Mouse (Mus musculus) embryonic stem cell, embryonic (primary cell): ENCODE data around the gene Hmg20a.

Source experiments
- CTCF ChIA-PET, 4 experiments: fragments of 300-600 bp in 2 of 4; fragments of 350-600 bp in 2 of 4; sonication (Branson Sonifier 250); formaldehyde crosslinking; loops; one replicate each; lab custom pipeline; 2022; ENCODE audit warnings: inconsistent platforms in 2 of 4; lab: Charles Lee
- POLR2A ChIA-PET, 4 experiments: fragments of 300-600 bp in 2 of 4; fragments of 350-600 bp in 2 of 4; sonication (Branson Sonifier 250); formaldehyde crosslinking; loops; one replicate each; lab custom pipeline; 2022; ENCODE audit warnings: antibody characterized with exemption in 4 of 4, inconsistent platforms in 1 of 4; lab: Charles Lee

Gene Hmg20a

GRCm38 (mm10) chr9:56516692-56517263 is 98.4 kb downstream of the Hmg20a start:
- CTCF ChIA-PET, result interaction anchor here in 2 of 4 experiments (0.7 to 1.9 kb wide), 5 partner anchors 10 to 18 kb away, joined by 3 to 8 read pairs (median 4); no protein-coding TSS in a partner anchor
- POLR2A ChIA-PET, result interaction anchor here in 3 of 4 experiments (0.6 to 2.3 kb wide), 9 partner anchors 9 to 95 kb away, joined by 3 to 10 read pairs (median 3); no protein-coding TSS in a partner anchor

- ChIA-PET CTCF (interaction anchor here in 3 of 4 experiments (0.6 to 2.4 kb wide), 5 partner anchors 10 to 1019 kb away, joined by 3 to 16 read pairs (median 5); no protein-coding TSS in a partner anchor), POLR2A (interaction anchor here (0.5 to 3.0 kb wide), 14 partner anchors 9 to 602 kb away, joined by 3 to 37 read pairs (median 5); no protein-coding TSS in a partner anchor)
Observed at GRCm38 (mm10) chr9:56522281-56522680, 103.9 kb downstream of the Hmg20a start.

- POLR2A ChIA-PET, result interaction anchor here in 2 of 4 experiments (0.8 to 1.2 kb wide), 3 partner anchors 19 to 26 kb away, joined by 3 read pairs; no protein-coding TSS in a partner anchor
- CTCF ChIA-PET, result interaction anchor here in 1 of 4 experiments (0.5 kb wide), 1 partner anchor 17 kb away, joined by 3 read pairs; no protein-coding TSS in a partner anchor
Observed at GRCm38 (mm10) chr9:56527951-56528350, 109.5 kb downstream of the Hmg20a start.

GRCm38 (mm10) chr9:56531991-56532390 is 113.6 kb downstream of the Hmg20a start:
- POLR2A ChIA-PET, result interaction anchor here in 3 of 4 experiments (0.7 to 6.2 kb wide), 20 partner anchors 8 to 114 kb away, joined by 3 to 165 read pairs (median 4); partner anchors contain the start of genes Hmg20a (in 1 of the 3) and Peak1 (in 1 of the 3)
- CTCF ChIA-PET, result interaction anchor here in 3 of 4 experiments (0.7 to 3.9 kb wide), 7 partner anchors 9 to 104 kb away, joined by 3 to 25 read pairs (median 4); no protein-coding TSS in a partner anchor

- ChIA-PET POLR2A (interaction anchor here in 3 of 4 experiments (0.8 to 6.2 kb wide), 42 partner anchors 10 to 461 kb away, joined by 3 to 165 read pairs (median 7); partner anchors contain the start of genes Hmg20a (in 3 of the 3), Peak1 (in 3 of the 3), Pstpip1 (in 1 of the 3) and Snupn (in 1 of the 3)), CTCF (interaction anchor here in 3 of 4 experiments (0.6 to 3.9 kb wide), 15 partner anchors 11 to 916 kb away, joined by 3 to 25 read pairs (median 8); partner anchors contain the start of genes Hmg20a (in 1 of the 3) and Peak1 (in 1 of the 3))
Observed at GRCm38 (mm10) chr9:56533916-56534315, 115.5 kb downstream of the Hmg20a start.

GRCm38 (mm10) chr9:56534727-56535126 is 116.3 kb downstream of the Hmg20a start:
- POLR2A ChIA-PET, result interaction anchor here in 3 of 4 experiments (0.6 to 6.2 kb wide), 94 partner anchors 9 to 1695 kb away, joined by 3 to 165 read pairs (median 4); partner anchors contain the start of genes Hmg20a (in 3 of the 3), Peak1 (in 3 of the 3), Scaper (in 2 of the 3) and Snupn (in 2 of the 3)
- CTCF ChIA-PET, result interaction anchor here (0.5 to 3.9 kb wide), 48 partner anchors 9 to 917 kb away, joined by 3 to 25 read pairs (median 4); partner anchors contain the start of genes Hmg20a (in 1 of the 4) and Peak1 (in 1 of the 4)

- ChIA-PET CTCF (interaction anchor here (0.6 to 3.9 kb wide), 42 partner anchors 9 to 375 kb away, joined by 3 to 25 read pairs (median 4); partner anchors contain the start of genes Hmg20a (in 1 of the 4) and Peak1 (in 1 of the 4)), POLR2A (interaction anchor here (0.6 to 6.2 kb wide), 80 partner anchors 8 to 1197 kb away, joined by 3 to 165 read pairs (median 4); partner anchors contain the start of genes Hmg20a (in 3 of the 4), Peak1 (in 3 of the 4), Scaper (in 2 of the 4) and Etfa (in 1 of the 4))
Observed at GRCm38 (mm10) chr9:56535361-56535760, 117.0 kb downstream of the Hmg20a start.

- CTCF ChIA-PET, result interaction anchor here in 2 of 4 experiments (0.6 to 1.0 kb wide), 3 partner anchors 13 to 1407 kb away, joined by 3 to 8 read pairs (median 3); no protein-coding TSS in a partner anchor
- POLR2A ChIA-PET, result interaction anchor here in 3 of 4 experiments (0.6 to 2.9 kb wide), 19 partner anchors 8 to 123 kb away, joined by 3 to 15 read pairs (median 3); partner anchors contain the start of genes Hmg20a (in 1 of the 3) and Peak1 (in 1 of the 3)
Observed at GRCm38 (mm10) chr9:56540051-56540450, 121.6 kb downstream of the Hmg20a start.

- ChIA-PET CTCF (interaction anchor here (0.6 to 1.7 kb wide), 10 partner anchors 9 to 972 kb away, joined by 3 to 18 read pairs (median 4); no protein-coding TSS in a partner anchor), POLR2A (interaction anchor here (0.5 to 7.9 kb wide), 25 partner anchors 9 to 622 kb away, joined by 3 to 165 read pairs (median 3); partner anchors contain the start of genes Hmg20a (in 1 of the 4), Peak1 (in 1 of the 4) and Snupn (in 1 of the 4))
Observed at GRCm38 (mm10) chr9:56544687-56545475, 126.5 kb downstream of the Hmg20a start.
